Mouse (Mus musculus): ENCODE measurements around the gene Mtx3. TPM values are rescaled to one million over a fixed set of nuclear protein-coding genes. Genes with fewer than 3 reads are reported as not detected.

Gene Mtx3
- 1.1 TPM for polyA plus RNA-seq (2017; shearing (Covaris generic))

GRCm38 (mm10) chr13:92844586-92845221 is at the start of gene Mtx3:
Mtx3 (plus strand) TSS chr13:92844760.

Other genes starting within 250 kb of the Mtx3 start
- gene Serinc5, start 233.7 kb upstream of the Mtx3 start, polyA plus RNA-seq (2017; shearing (Covaris generic)) = 6.5 TPM
- gene Thbs4, start 49.9 kb upstream of the Mtx3 start, polyA plus RNA-seq (2017; shearing (Covaris generic)) = not detected